8 mouse cellular contexts compared by ENCODE assay signal in genomic region chr5:24597901-24598569, GRCm38 (mm10). TPM values are rescaled to one million over a fixed set of nuclear protein-coding genes. Genes with fewer than 3 reads are reported as not detected.
DNase-seq lines count a peak whose midpoint lies in the region; ATAC-seq and TF ChIP-seq lines count a peak whose summit lies in the region.

No protein-coding gene starts in this region.

- peak overlapping the region; percentile 97 for H3K4me2 ChIP-seq in kidney, postnatal 0 days (ENCODE audit: low read length)
- H3K4me2 ChIP-seq in hindbrain, embryonic 12.5 days (replicated peaks): peak overlapping the region; percentile 94
- H3K4me2 ChIP-seq in midbrain, embryonic 15.5 days: peak overlapping the region; percentile 64

- TF ChIP-seq CTCF in kidney, postnatal 0 days (IDR thresholded peaks at IDR 0.05; ENCODE audit: low read depth): no peak; the same call in 1 of the 2 replicates

- DNase-seq in kidney, postnatal 0 days (ENCODE audit: low spot score): no peak
- DNase-seq in kidney, postnatal 36 days: no peak
- DNase-seq in cerebellum, postnatal 10 days: peak; percentile 82 to 89
- DNase-seq in MN1 (ENCODE audit: low spot score): no peak
- no peak for DNase-seq in left cerebral cortex, adult 8-10 months (ENCODE audit: low spot score in 2 of 2)
- no peak for DNase-seq in urinary bladder, postnatal 14 days (ENCODE audit: low spot score)

- H3K27me3 ChIP-seq in kidney, postnatal 0 days (ENCODE audit: insufficient read depth, low read length): peaks cover 4% of the 10 kb centered on the region; the same call in 1 of the 2 replicates
- H3K27me3 ChIP-seq in hindbrain, embryonic 12.5 days: peaks cover 10% of the 10 kb centered on the region; the same call in 1 of the 2 replicates
- H3K27me3 ChIP-seq in midbrain, embryonic 15.5 days (replicated peaks): no peaks in the 10 kb centered on the region

- no peak overlapping the region for H3K27ac ChIP-seq in kidney, postnatal 0 days
- peak overlapping the region; percentile 58; the same call in 1 of the 2 replicates for H3K27ac ChIP-seq in hindbrain, embryonic 12.5 days
- H3K27ac ChIP-seq in midbrain, embryonic 15.5 days: peak overlapping the region; percentile 76

- no peak for ATAC-seq in kidney, postnatal 0 days (replicated peaks; ENCODE audit: low FRiP score, low read depth)
- no peak for ATAC-seq in hindbrain, embryonic 12.5 days (ENCODE audit: low FRiP score)
- ATAC-seq in midbrain, embryonic 15.5 days (replicated peaks): no peak; the same call in 1 of the 2 replicates

- no peaks in the 10 kb centered on the region for H3K9me3 ChIP-seq in kidney, postnatal 0 days (replicated peaks; ENCODE audit: low read length)
- no peaks in the 10 kb centered on the region for H3K9me3 ChIP-seq in hindbrain, embryonic 12.5 days (replicated peaks)
- no peaks in the 10 kb centered on the region for H3K9me3 ChIP-seq in midbrain, embryonic 15.5 days

- WGBS in kidney, postnatal 0 days: 21% methylated on average over 15 of the region's 15 CpGs
- WGBS in hindbrain, embryonic 12.5 days: 23% methylated on average over 15 of the region's 15 CpGs
- WGBS in midbrain, embryonic 15.5 days: 19% methylated on average over 15 of the region's 15 CpGs

- peak overlapping the region; percentile 43 for H3K4me3 ChIP-seq in kidney, postnatal 0 days (replicated peaks; ENCODE audit: low read depth, low read length)
- peak overlapping the region; percentile 48 for H3K4me3 ChIP-seq in hindbrain, embryonic 12.5 days
- peak overlapping the region; percentile 48 for H3K4me3 ChIP-seq in midbrain, embryonic 15.5 days

- peaks cover 30% of the 10 kb centered on the region for H3K4me1 ChIP-seq in kidney, postnatal 0 days (replicated peaks; ENCODE audit: insufficient read depth, low read length)
- peaks cover 71% of the 10 kb centered on the region for H3K4me1 ChIP-seq in hindbrain, embryonic 12.5 days
- H3K4me1 ChIP-seq in midbrain, embryonic 15.5 days: peaks cover 78% of the 10 kb centered on the region

- H3K36me3 ChIP-seq in kidney, postnatal 0 days (ENCODE audit: insufficient read depth, low read length): peaks cover 21% of the 10 kb centered on the region
- H3K36me3 ChIP-seq in hindbrain, embryonic 12.5 days: peaks cover 19% of the 10 kb centered on the region
- peaks cover 21% of the 10 kb centered on the region for H3K36me3 ChIP-seq in midbrain, embryonic 15.5 days (replicated peaks)

- H3K9ac ChIP-seq in kidney, postnatal 0 days (ENCODE audit: low read depth, low read length): peak overlapping the region; percentile 54
- peak overlapping the region; percentile 71 for H3K9ac ChIP-seq in hindbrain, embryonic 12.5 days
- H3K9ac ChIP-seq in midbrain, embryonic 15.5 days: peak overlapping the region; percentile 58

RNA-seq across cellular contexts. Expression of gene Chpf2, which starts 11.5 kb away (rescaled TPM):
- 26.0 and 27.6 TPM in 2 replicates for polyA plus RNA-seq in kidney, postnatal 0 days (2015; fragmentation: Nextera tagmentation; extraction: Ambion mirVana)
- 22.3 and 23.1 TPM in 2 replicates for polyA plus RNA-seq in hindbrain, embryonic 12.5 days (2016; fragmentation: Nextera tagmentation; extraction: Ambion mirVana)
- 22.1 and 23.0 TPM in 2 replicates for polyA plus RNA-seq in midbrain, embryonic 15.5 days (2015; fragmentation: Nextera tagmentation; extraction: Ambion mirVana)
- total RNA-seq in left cerebral cortex, adult 8-10 months (2022): 10 to 100 TPM; 63.7 to 82.2 (median 70.9) TPM

RNA-seq across cellular contexts. Expression of gene Abcf2, which starts 20.8 kb away (rescaled TPM):
- 74.4 and 79.6 TPM in 2 replicates for polyA plus RNA-seq in kidney, postnatal 0 days (2015; fragmentation: Nextera tagmentation; extraction: Ambion mirVana)
- polyA plus RNA-seq in hindbrain, embryonic 12.5 days (2016; fragmentation: Nextera tagmentation; extraction: Ambion mirVana): 108 and 110 TPM in 2 replicates
- polyA plus RNA-seq in midbrain, embryonic 15.5 days (2015; fragmentation: Nextera tagmentation; extraction: Ambion mirVana): 83.8 and 86.4 TPM in 2 replicates
- 10 to 100 TPM; 80.5 to 93.3 (median 83.7) TPM for total RNA-seq in left cerebral cortex, adult 8-10 months (2022)

RNA-seq across cellular contexts. Expression of gene Smarcd3, which starts 26.2 kb away (rescaled TPM):
- 16.4 and 19.7 TPM in 2 replicates for polyA plus RNA-seq in kidney, postnatal 0 days (2015; fragmentation: Nextera tagmentation; extraction: Ambion mirVana)
- polyA plus RNA-seq in hindbrain, embryonic 12.5 days (2016; fragmentation: Nextera tagmentation; extraction: Ambion mirVana): 78.4 and 83.2 TPM in 2 replicates
- polyA plus RNA-seq in midbrain, embryonic 15.5 days (2015; fragmentation: Nextera tagmentation; extraction: Ambion mirVana): 182 and 186 TPM in 2 replicates
- 100 to 1,000 TPM in 2 of 4 experiments, 10 to 100 TPM in 2; 98.6 to 117 (median 104) TPM for total RNA-seq in left cerebral cortex, adult 8-10 months (2022)

RNA-seq across cellular contexts. Expression of gene 4931409K22Rik, which starts 41.4 kb away (rescaled TPM):
- 0.12 and 0.19 TPM in 2 replicates for polyA plus RNA-seq in kidney, postnatal 0 days (2015; fragmentation: Nextera tagmentation; extraction: Ambion mirVana)
- polyA plus RNA-seq in hindbrain, embryonic 12.5 days (2016; fragmentation: Nextera tagmentation; extraction: Ambion mirVana): not detected in 2 replicates
- polyA plus RNA-seq in midbrain, embryonic 15.5 days (2015; fragmentation: Nextera tagmentation; extraction: Ambion mirVana): 0.06 TPM in 1 of 2 replicates, not detected in the other
- total RNA-seq in left cerebral cortex, adult 8-10 months (2022): under 1 TPM in 2 of 4 experiments, not detected in 2; 0.11 to 0.16 TPM

RNA-seq across cellular contexts. Expression of gene Asb10, which starts 57.3 kb away (rescaled TPM):
- 0.69 and 0.93 TPM in 2 replicates for polyA plus RNA-seq in kidney, postnatal 0 days (2015; fragmentation: Nextera tagmentation; extraction: Ambion mirVana)
- 0.32 and 0.42 TPM in 2 replicates for polyA plus RNA-seq in hindbrain, embryonic 12.5 days (2016; fragmentation: Nextera tagmentation; extraction: Ambion mirVana)
- 0.06 and 0.11 TPM in 2 replicates for polyA plus RNA-seq in midbrain, embryonic 15.5 days (2015; fragmentation: Nextera tagmentation; extraction: Ambion mirVana)
- 1 to 10 TPM in 2 of 4 experiments, under 1 TPM in 2; 0.65 to 4.1 (median 2.1) TPM for total RNA-seq in left cerebral cortex, adult 8-10 months (2022)

Comparison
In these comparisons a context has a peak if more than half of its experiments do, and no peak if none do; other contexts are left out.
1. DNase-seq: peak in cerebellum, postnatal 10 days (2 of 2); none in kidney, postnatal 0 days (single experiment), kidney, postnatal 36 days (0 of 2), MN1 (single experiment), left cerebral cortex, adult 8-10 months (0 of 2) and urinary bladder, postnatal 14 days (single experiment).
2. Peak in every context shown above with its lines, with median percentiles within 50 percentile points of each other: H3K4me2 ChIP-seq, H3K4me3 ChIP-seq and H3K9ac ChIP-seq.